ENCODE assay signal across 1 mouse cellular context in the genomic region with DNA sequence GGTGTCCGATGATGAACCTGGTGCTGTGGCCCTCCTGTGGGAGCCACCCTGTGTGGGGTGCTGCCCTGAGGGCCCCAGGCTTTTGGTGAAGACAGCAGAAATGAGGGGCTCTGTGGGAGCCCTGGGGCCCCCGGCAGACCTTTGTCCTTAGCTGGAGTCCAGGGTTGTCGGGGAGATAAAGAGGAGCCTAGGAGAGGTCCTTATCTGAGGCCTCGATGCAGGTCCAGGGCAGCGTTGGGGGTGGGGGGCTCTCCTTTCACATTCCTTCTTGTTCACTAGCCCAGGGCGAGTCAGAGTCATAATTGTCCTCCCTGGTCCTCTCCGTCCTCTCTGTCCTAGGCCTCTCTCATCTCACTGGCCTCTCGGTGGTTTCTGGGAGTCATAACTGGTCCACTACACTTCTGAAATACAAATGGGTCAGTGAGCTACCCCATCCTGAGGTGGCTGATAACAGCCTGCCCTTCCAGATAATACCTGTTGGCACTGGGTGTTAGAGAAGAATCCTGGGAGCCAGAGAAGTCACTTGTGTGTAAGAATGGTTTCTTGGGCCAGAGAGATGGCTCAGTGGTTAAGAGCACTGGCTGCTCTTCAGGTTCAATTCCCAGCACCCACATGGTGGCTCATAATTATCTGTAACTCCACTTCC.
TF ChIP-seq lines count a peak whose summit lies in the region.

No protein-coding gene starts in this region.

TF ChIP-seq in CH12.LX, 34 proteins besides CTCF, POLR2A, EP300 and RAD21:
- no peak for TF ChIP-seq NELFE (IDR thresholded peaks at IDR 0.05; ENCODE audit: low read depth, low read length)
- TF ChIP-seq RCOR1 (conservative IDR thresholded peaks at IDR 0.05; ENCODE audit: low read depth, low read length) = no peak
- no peak for TF ChIP-seq CHD1 (IDR thresholded peaks at IDR 0.05; ENCODE audit: low read depth, low read length)
- no peak for TF ChIP-seq JUND (conservative IDR thresholded peaks at IDR 0.05; ENCODE audit: low read depth, low read length)
- no peak for TF ChIP-seq ZNF384 (IDR thresholded peaks at IDR 0.05; ENCODE audit: low read depth, low read length)
TF ChIP-seq in CH12.LX: peak in this region for 0.
